Comparison of ENCODE assay signal across 16 mouse cellular contexts in genomic region chr8:115859406-115859805, GRCm38 (mm10).
DNase-seq lines count a peak whose midpoint lies in the region; ATAC-seq and TF ChIP-seq lines count a peak whose summit lies in the region.
"Had no signal": no experiment of that assay in that cellular context is flagged by ENCODE, and none has a peak within 500 bp of the region (broad histone marks: within the 10 kb centered on the region; RNA-seq: fewer than 3 reads in every experiment).

No protein-coding gene starts in this region.

- no peaks in the 10 kb centered on the region for H3K9me3 ChIP-seq in heart, embryonic 11.5 days (replicated peaks; ENCODE audit: control insufficient read depth, low read length)
- H3K9me3 ChIP-seq in lung, postnatal 0 days (ENCODE audit: low read length) = no peaks in the 10 kb centered on the region
- H3K9me3 ChIP-seq: forebrain, embryonic 13.5 days; hindbrain, embryonic 13.5 days had no signal

- H3K4me2 ChIP-seq in heart, embryonic 11.5 days = no peak overlapping the region
- H3K4me2 ChIP-seq in lung, postnatal 0 days (replicated peaks; ENCODE audit: low read depth, low read length) = no peak overlapping the region
- H3K4me2 ChIP-seq: forebrain, embryonic 13.5 days; hindbrain, embryonic 13.5 days; midbrain, embryonic 11.5 days had no signal

- no peaks in the 10 kb centered on the region for H3K27me3 ChIP-seq in heart, embryonic 11.5 days (ENCODE audit: control insufficient read depth, insufficient read depth, low read length)
- no peaks in the 10 kb centered on the region for H3K27me3 ChIP-seq in lung, postnatal 0 days (replicated peaks; ENCODE audit: insufficient read depth, low read length)
- H3K27me3 ChIP-seq: forebrain, embryonic 13.5 days; hindbrain, embryonic 13.5 days had no signal

- no peak overlapping the region for H3K4me3 ChIP-seq in heart, embryonic 11.5 days (ENCODE audit: low read depth, low read length)
- H3K4me3 ChIP-seq in lung, postnatal 0 days (ENCODE audit: low read depth, low read length) = no peak overlapping the region
- H3K4me3 ChIP-seq: forebrain, embryonic 13.5 days; hindbrain, embryonic 13.5 days; layer of hippocampus, adult 2 months; left cerebral cortex, adult 2 months had no signal

- no peaks in the 10 kb centered on the region for H3K4me1 ChIP-seq in heart, embryonic 11.5 days (ENCODE audit: control insufficient read depth, insufficient read depth, low read length)
- no peaks in the 10 kb centered on the region for H3K4me1 ChIP-seq in lung, postnatal 0 days (ENCODE audit: insufficient read depth, low read depth, low read length)
- H3K4me1 ChIP-seq: forebrain, embryonic 13.5 days; hindbrain, embryonic 13.5 days had no signal

- DNase-seq in heart, adult 18-20 months = peak; percentile 23 to 56
- DNase-seq in lung, postnatal 0 days (ENCODE audit: low spot score) = peak; percentile 28
- no peak for DNase-seq in lung, adult 18-20 months
- DNase-seq in gastrocnemius, adult 8-10 months (ENCODE audit: low spot score in 2 of 2) = peak; percentile 3 to 8
- peak; percentile 16 for DNase-seq in heart, postnatal 36 days
- DNase-seq in adrenal gland, postnatal 4 days (ENCODE audit: low spot score in 2 of 2) = no peak
- DNase-seq in cerebellum, postnatal 4 days (ENCODE audit: low spot score in 2 of 2) = no peak
- DNase-seq: adrenal gland, postnatal 36 days; liver, postnatal 0 days had no signal

- intact Hi-C loops in heart, postnatal 36 days (cut with DNase I) = no loop called here

- H3K9ac ChIP-seq in heart, embryonic 11.5 days (ENCODE audit: low read depth, low read length) = no peak overlapping the region
- H3K9ac ChIP-seq in lung, postnatal 0 days (replicated peaks; ENCODE audit: low read depth) = no peak overlapping the region
- H3K9ac ChIP-seq: forebrain, embryonic 13.5 days; hindbrain, embryonic 13.5 days; liver, postnatal 0 days had no signal

- no peak for TF ChIP-seq CTCF in lung, postnatal 0 days (IDR thresholded peaks at IDR 0.05)

- no peak overlapping the region for H3K27ac ChIP-seq in heart, embryonic 11.5 days (ENCODE audit: low read depth, low read length)
- no peak overlapping the region for H3K27ac ChIP-seq in lung, postnatal 0 days (ENCODE audit: low read length)
- H3K27ac ChIP-seq: forebrain, embryonic 13.5 days; hindbrain, embryonic 13.5 days; layer of hippocampus, adult 2 months; left cerebral cortex, adult 2 months had no signal

- H3K36me3 ChIP-seq in heart, embryonic 11.5 days (ENCODE audit: control insufficient read depth, insufficient read depth, low read length) = no peaks in the 10 kb centered on the region
- no peaks in the 10 kb centered on the region for H3K36me3 ChIP-seq in lung, postnatal 0 days (ENCODE audit: insufficient read depth, low read length)
- H3K36me3 ChIP-seq: hindbrain, embryonic 13.5 days had no signal

- no peak for ATAC-seq in heart, embryonic 11.5 days (replicated peaks; ENCODE audit: insufficient number of reproducible peaks, low FRiP score, low TSS enrichment)
- no peak for ATAC-seq in lung, postnatal 0 days
- ATAC-seq: forebrain, embryonic 13.5 days; intestine, postnatal 0 days; liver, postnatal 0 days had no signal

- 82% methylated on average over 8 of the region's 8 CpGs for WGBS in heart, embryonic 11.5 days (ENCODE audit: insufficient replicate concordance)
- 71% methylated on average over 8 of the region's 8 CpGs for whole genome bisulfite sequencing in lung, postnatal 0 days

- TF ChIP-seq EP300 in lung, postnatal 0 days (IDR thresholded peaks at IDR 0.05) = no peak

Comparison
In these comparisons a context has a peak if more than half of its experiments do, and no peak if none do; other contexts are left out.
1. DNase-seq: peak in heart, adult 18-20 months (2 of 2), lung, postnatal 0 days (single experiment), gastrocnemius, adult 8-10 months (2 of 2) and heart, postnatal 36 days (2 of 2); none in lung, adult 18-20 months (0 of 2), adrenal gland, postnatal 4 days (0 of 2) and cerebellum, postnatal 4 days (0 of 2).